Mouse (Mus musculus) lung, postnatal 0 days (tissue): ENCODE measurements around the gene Cmtr1. TPM values are rescaled to one million over a fixed set of nuclear protein-coding genes. Genes with fewer than 3 reads are reported as not detected.

Experiments
- ATAC-seq: fragments of 200-750 bp; cut with Nextera tagmentation; 2 replicates; pipeline ENCODE4 v1.8.0; 2017; ENCODE audit warnings: moderate library complexity
- DNase-seq: peaks from one replicate; pipeline ENCODE4 v3.0.0-alpha.2; 2016; ENCODE audit warnings: low spot score
- H3K27ac ChIP-seq: fragments of 300-500 bp; sonication (generic); 2 replicates; pipeline ENCODE4 v1.5.1; 2014; ENCODE audit warnings: antibody characterized with exemption, mild to moderate bottlenecking, low read length, mixed read lengths
- H3K27me3 ChIP-seq: fragments of 300-500 bp; sonication (generic); replicated peaks from 2 replicates; pipeline ENCODE4 v1.6.1; 2014; ENCODE audit warnings: low read length, mixed read lengths; ENCODE audit not compliant: insufficient read depth
- H3K36me3 ChIP-seq: fragments of 300-500 bp; sonication (generic); 2 replicates; pipeline ENCODE4 v1.6.1; 2014; ENCODE audit warnings: low read length, mixed read lengths; ENCODE audit not compliant: insufficient read depth
- H3K4me1 ChIP-seq: fragments of 300-500 bp; sonication (generic); 2 replicates; pipeline ENCODE4 v1.6.1; 2014; ENCODE audit warnings: antibody characterized with exemption, low read depth, low read length, mixed read lengths; ENCODE audit not compliant: insufficient read depth
- H3K4me2 ChIP-seq: fragments of 300-500 bp; sonication (generic); replicated peaks from 2 replicates; pipeline ENCODE4 v1.6.1; 2014; ENCODE audit warnings: low read depth, mild to moderate bottlenecking, low read length, moderate library complexity, mixed read lengths
- H3K4me3 ChIP-seq: fragments of 300-500 bp; sonication (generic); 2 replicates; pipeline ENCODE4 v1.5.1; 2014; ENCODE audit warnings: low read depth, low read length
- H3K9ac ChIP-seq: fragments of 300-500 bp; sonication (generic); replicated peaks from 2 replicates; pipeline ENCODE4 v1.6.1; 2014; ENCODE audit warnings: low read depth, mild to moderate bottlenecking
- H3K9me3 ChIP-seq: fragments of 300-500 bp; sonication (generic); 2 replicates; pipeline ENCODE4 v1.6.1; 2016; ENCODE audit warnings: low read length, mixed read lengths
- CTCF ChIP-seq: IDR thresholded peaks from 2 replicates; pipeline ENCODE4 v1.5.1; 2016; ENCODE audit warnings: antibody characterized with exemption, mild to moderate bottlenecking
- EP300 ChIP-seq: IDR thresholded peaks from 2 replicates; pipeline ENCODE4 v1.6.1; 2016; ENCODE audit warnings: antibody characterized with exemption, mild to moderate bottlenecking, control low read depth
- WGBS: fragments of 180-500 bp; shearing (Covaris S2); extraction: QIAGEN DNeasy Blood & Tissue Kit; methylation state at CpG from one replicate; pipeline ENCODE4 v1.1.7; 2014; 5-methylcytosine and 5-hydroxymethylcytosine counted together
- polyA plus RNA-seq: library from polyadenylated mRNA; unstranded; fragments of >200 nt; fragmentation: Nextera tagmentation; extraction: Ambion mirVana; gene quantifications from 2 replicates; pipeline ENCODE4 v1.2.1, GENCODE M21; 2015

The Cmtr1 gene
- polyA plus RNA-seq, 1 experiment from 2014 or later, result 79.6 TPM

GRCm38 (mm10) chr17:29683127-29683526 lies 22.7 kb downstream of the Cmtr1 start:
- DNase-seq, result peak; percentile 38

GRCm38 (mm10) chr17:29684275-29684674 lies 23.9 kb downstream of the Cmtr1 start:
- no peaks in the 10 kb centered on the region for H3K4me1 ChIP-seq
- H3K4me3 ChIP-seq, result no peak overlapping the region
- no peak overlapping the region for H3K4me2 ChIP-seq
- ATAC-seq (no peak), DNase-seq (no peak)
- 87% methylated on average over 4 of the region's 4 CpGs for whole genome bisulfite sequencing
- no peak overlapping the region for H3K9ac ChIP-seq
- no peaks in the 10 kb centered on the region for H3K9me3 ChIP-seq
- H3K27me3 ChIP-seq, result no peaks in the 10 kb centered on the region
- TF ChIP-seq CTCF (no peak), EP300 (no peak)
- H3K36me3 ChIP-seq, result peaks cover 67% of the 10 kb centered on the region
- H3K27ac ChIP-seq, result no peak overlapping the region

More at GRCm38 (mm10) chr17:29683127-29683526, 22.7 kb downstream of the Cmtr1 start:
- Histone ChIP-seq H3K4me3 (no peak overlapping the region), H3K4me1 (no peaks in the 10 kb centered on the region), H3K9ac (no peak overlapping the region), H3K4me2 (no peak overlapping the region), H3K36me3 (peaks cover 60% of the 10 kb centered on the region), H3K27me3 (no peaks in the 10 kb centered on the region), H3K27ac (no peak overlapping the region), H3K9me3 (no peaks in the 10 kb centered on the region)
- 78% methylated on average over 2 of the region's 2 CpGs for WGBS
- no peak for TF ChIP-seq CTCF
- TF ChIP-seq EP300, result no peak
- ATAC-seq, result no peak

- H3K27ac ChIP-seq, result no peak overlapping the region
- WGBS, result 97% methylated on average over 5 of the region's 5 CpGs
- no peak overlapping the region for H3K9ac ChIP-seq
- no peaks in the 10 kb centered on the region for H3K4me1 ChIP-seq
- no peak overlapping the region for H3K4me3 ChIP-seq
- no peak for TF ChIP-seq EP300
- TF ChIP-seq CTCF, result no peak
- ATAC-seq (no peak), DNase-seq (no peak)
- peaks cover 76% of the 10 kb centered on the region for H3K36me3 ChIP-seq
- no peaks in the 10 kb centered on the region for H3K27me3 ChIP-seq
- H3K9me3 ChIP-seq, result no peaks in the 10 kb centered on the region
- no peak overlapping the region for H3K4me2 ChIP-seq
Measured at GRCm38 (mm10) chr17:29686771-29687170, 26.4 kb downstream of the Cmtr1 start.

- 87% methylated on average over 6 of the region's 6 CpGs for WGBS
- no peak for ATAC-seq
- TF ChIP-seq EP300, result no peak
- TF ChIP-seq CTCF, result no peak
- Histone ChIP-seq H3K9me3 (no peaks in the 10 kb centered on the region), H3K27ac (no peak overlapping the region), H3K9ac (no peak overlapping the region), H3K4me1 (no peaks in the 10 kb centered on the region), H3K36me3 (peaks cover 70% of the 10 kb centered on the region), H3K4me2 (no peak overlapping the region), H3K4me3 (no peak overlapping the region), H3K27me3 (no peaks in the 10 kb centered on the region)
- no peak for DNase-seq
Measured at GRCm38 (mm10) chr17:29687373-29687772, 27.0 kb downstream of the Cmtr1 start.

- peaks cover 70% of the 10 kb centered on the region for H3K36me3 ChIP-seq
- H3K4me2 ChIP-seq, result no peak overlapping the region
- no peaks in the 10 kb centered on the region for H3K27me3 ChIP-seq
- WGBS, result 91% methylated on average over 10 of the region's 10 CpGs
- no peak overlapping the region for H3K9ac ChIP-seq
- H3K27ac ChIP-seq, result no peak overlapping the region
- ATAC-seq (no peak), DNase-seq (no peak)
- no peaks in the 10 kb centered on the region for H3K4me1 ChIP-seq
- no peak for TF ChIP-seq CTCF
- no peak for TF ChIP-seq EP300
- H3K9me3 ChIP-seq, result no peaks in the 10 kb centered on the region
- no peak overlapping the region for H3K4me3 ChIP-seq
Measured at GRCm38 (mm10) chr17:29688610-29689009, 28.2 kb downstream of the Cmtr1 start.

GRCm38 (mm10) chr17:29690257-29690656 lies 29.9 kb downstream of the Cmtr1 start:
- TF ChIP-seq CTCF (no peak), EP300 (no peak)
- Histone ChIP-seq H3K27ac (no peak overlapping the region), H3K4me1 (no peaks in the 10 kb centered on the region), H3K4me2 (no peak overlapping the region), H3K4me3 (no peak overlapping the region), H3K27me3 (no peaks in the 10 kb centered on the region), H3K9me3 (no peaks in the 10 kb centered on the region), H3K9ac (no peak overlapping the region), H3K36me3 (peaks cover 67% of the 10 kb centered on the region)
- WGBS, result 86% methylated on average over 6 of the region's 6 CpGs
- ATAC-seq (no peak), DNase-seq (no peak)

GRCm38 (mm10) chr17:29692827-29693226 lies 32.4 kb downstream of the Cmtr1 start:
- H3K9ac ChIP-seq, result no peak overlapping the region
- no peak overlapping the region for H3K4me3 ChIP-seq
- 76% methylated on average over 2 of the region's 2 CpGs for WGBS
- ATAC-seq (no peak), DNase-seq (no peak)
- no peaks in the 10 kb centered on the region for H3K4me1 ChIP-seq
- no peak overlapping the region for H3K27ac ChIP-seq
- H3K4me2 ChIP-seq, result no peak overlapping the region
- no peaks in the 10 kb centered on the region for H3K27me3 ChIP-seq
- no peak for TF ChIP-seq CTCF
- TF ChIP-seq EP300, result no peak
- no peaks in the 10 kb centered on the region for H3K9me3 ChIP-seq
- peaks cover 60% of the 10 kb centered on the region for H3K36me3 ChIP-seq
